Mouse (Mus musculus): ENCODE measurements at regions not wholly inside any gene's neighbourhood (a gene's known extent, or its start where the extent isn't known, plus 50 kb on each side); places are given as distances from the start of the nearest gene placed in this dataset.
A peak's percentile ranks its signal among the peaks of the same experiment; 100 is the strongest.

DNA sequence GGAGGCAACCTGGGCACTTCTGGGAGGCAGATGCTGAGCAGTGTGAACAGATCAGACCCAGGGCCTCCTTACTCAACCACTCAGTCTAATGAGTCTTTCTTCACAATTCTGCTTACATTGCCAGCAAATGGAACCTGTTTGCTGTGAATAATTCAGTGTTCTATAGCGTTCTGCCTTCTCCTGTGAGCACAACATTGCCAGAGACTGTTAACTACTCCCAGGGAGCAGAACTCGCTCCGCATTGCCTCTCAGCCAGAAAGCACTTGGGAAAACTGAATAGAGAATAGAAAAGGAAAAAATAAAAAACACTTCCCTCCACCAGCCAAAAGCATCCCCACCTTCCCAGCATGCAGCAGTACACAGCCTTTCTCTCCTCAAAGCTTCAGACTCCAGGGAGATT lies 51.5 kb downstream of the Aym1 start:
- Histone ChIP-seq H3K27me3 (ENCODE audit: control insufficient read depth, insufficient read depth, low read depth, low read length) (no peaks in the 10 kb centered on the region), H3K36me3 (ENCODE audit: control insufficient read depth, insufficient read depth, low read length) (no peaks in the 10 kb centered on the region), H3K4me2 (ENCODE audit: low read depth, low read length) (no peak overlapping the region), H3K4me1 (replicated peaks; ENCODE audit: control insufficient read depth, insufficient read depth, low read length) (no peaks in the 10 kb centered on the region), H3K9me3 (ENCODE audit: control insufficient read depth, low read length) (no peaks in the 10 kb centered on the region), H3K27ac (ENCODE audit: low read length) (no peak overlapping the region), H3K4me3 (ENCODE audit: low read length) (no peak overlapping the region), H3K9ac (ENCODE audit: low read length) (no peak overlapping the region)
- no peak for ATAC-seq (ENCODE audit: low read depth)
- 83% methylated on average over 3 of the region's 3 CpGs for WGBS

DNA sequence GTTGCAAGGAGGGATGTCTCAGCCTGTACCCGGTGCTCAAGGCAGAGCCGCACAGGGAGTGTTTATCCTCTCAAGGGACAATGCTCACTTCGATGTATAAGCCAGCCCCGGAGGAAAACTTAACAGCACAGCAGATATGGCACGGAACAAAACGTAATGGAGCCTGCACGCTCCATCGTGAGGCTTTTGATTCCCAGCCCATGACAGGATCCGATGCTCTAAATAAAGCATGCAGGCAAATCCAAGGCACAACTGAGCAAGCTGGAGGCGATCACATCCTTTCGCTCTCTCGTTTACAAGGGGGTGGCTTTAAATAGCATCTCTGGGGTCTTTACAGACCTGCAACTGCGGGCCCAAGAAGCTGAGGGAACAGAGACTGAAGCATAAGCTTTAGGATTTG lies 53.9 kb downstream of the Aym1 start:
- H3K27me3 ChIP-seq (ENCODE audit: control insufficient read depth, insufficient read depth, low read depth, low read length): no peaks in the 10 kb centered on the region
- no peak overlapping the region for H3K4me2 ChIP-seq (ENCODE audit: low read depth, low read length)
- 68% methylated on average over 13 of the region's 13 CpGs for WGBS
- H3K4me3 ChIP-seq (ENCODE audit: low read length): no peak overlapping the region
- no peak overlapping the region for H3K9ac ChIP-seq (ENCODE audit: low read length)
- H3K27ac ChIP-seq (ENCODE audit: low read length): no peak overlapping the region
- no peak for ATAC-seq (ENCODE audit: low read depth)
- H3K4me1 ChIP-seq (replicated peaks; ENCODE audit: control insufficient read depth, insufficient read depth, low read length): no peaks in the 10 kb centered on the region
- no peaks in the 10 kb centered on the region for H3K9me3 ChIP-seq (ENCODE audit: control insufficient read depth, low read length)
- no peaks in the 10 kb centered on the region for H3K36me3 ChIP-seq (ENCODE audit: control insufficient read depth, insufficient read depth, low read length)

DNA sequence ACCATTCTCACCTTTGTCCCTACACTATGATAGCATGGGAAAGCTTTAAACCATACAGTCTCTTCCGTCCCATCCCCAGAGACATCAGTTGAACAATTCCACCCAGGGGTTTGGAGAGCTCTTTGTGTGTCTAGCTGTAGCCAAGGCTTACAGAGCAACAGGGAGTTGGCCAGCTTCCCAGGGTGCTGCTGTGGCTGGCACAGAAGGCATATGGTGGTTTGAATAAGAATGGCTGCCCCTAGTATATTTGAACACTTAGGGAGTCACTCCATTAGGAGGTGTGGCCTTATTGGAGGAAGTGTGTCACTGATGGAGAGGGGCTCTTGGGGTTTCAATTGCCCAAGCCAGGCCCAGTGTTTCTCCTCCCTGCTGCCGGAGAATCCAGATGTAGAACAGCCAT lies 57.5 kb downstream of the Aym1 start:
- 70% methylated on average over 2 of the region's 2 CpGs for WGBS
- Histone ChIP-seq H3K4me1 (replicated peaks; ENCODE audit: control insufficient read depth, insufficient read depth, low read length) (no peaks in the 10 kb centered on the region), H3K27me3 (ENCODE audit: control insufficient read depth, insufficient read depth, low read depth, low read length) (no peaks in the 10 kb centered on the region)

DNA sequence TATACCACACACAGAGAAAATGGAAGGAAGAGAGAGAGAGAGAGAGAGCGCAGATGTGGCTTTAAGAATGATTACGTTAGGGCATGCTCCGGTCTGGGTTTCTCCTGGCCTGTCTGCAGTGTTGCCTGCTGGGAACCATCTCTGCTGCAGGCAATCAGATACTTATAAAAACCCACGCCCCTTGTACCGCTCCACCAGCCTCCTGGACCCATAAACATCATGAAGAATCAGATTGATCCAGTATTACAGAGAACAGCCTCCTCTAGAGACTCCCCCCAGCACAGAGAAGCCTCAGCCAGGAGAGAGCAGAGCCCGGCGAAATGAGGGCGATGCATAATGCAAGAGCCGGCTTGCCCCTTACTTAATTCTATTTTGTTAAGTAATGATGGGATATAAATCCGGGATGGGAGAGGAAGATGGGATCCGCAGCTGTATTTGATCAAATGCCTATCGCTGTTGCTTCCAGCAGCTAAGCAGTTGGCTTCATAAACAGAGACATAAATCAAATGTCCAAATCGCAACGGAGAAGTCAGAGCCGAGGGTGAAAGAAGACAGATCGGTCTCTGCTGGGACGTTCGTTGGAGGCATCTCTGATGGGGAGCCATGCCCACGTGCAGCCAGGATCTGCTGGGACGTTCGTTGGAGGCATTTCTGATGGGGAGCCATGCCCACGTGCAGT lies 61.4 kb downstream of the Aym1 start:
- Histone ChIP-seq H3K4me3 (ENCODE audit: low read length) (no peak overlapping the region), H3K36me3 (ENCODE audit: control insufficient read depth, insufficient read depth, low read length) (no peaks in the 10 kb centered on the region), H3K4me2 (ENCODE audit: low read depth, low read length) (no peak overlapping the region), H3K27me3 (ENCODE audit: control insufficient read depth, insufficient read depth, low read depth, low read length) (no peaks in the 10 kb centered on the region), H3K4me1 (replicated peaks; ENCODE audit: control insufficient read depth, insufficient read depth, low read length) (no peaks in the 10 kb centered on the region), H3K27ac (ENCODE audit: low read length) (no peak overlapping the region), H3K9me3 (ENCODE audit: control insufficient read depth, low read length) (no peaks in the 10 kb centered on the region), H3K9ac (ENCODE audit: low read length) (no peak overlapping the region)
- ATAC-seq (ENCODE audit: low read depth): no peak
- 54% methylated on average over 22 of the region's 22 CpGs for WGBS

More for the DNA sequence above, 57.5 kb downstream of the Aym1 start:
- H3K9ac ChIP-seq (ENCODE audit: low read length): no peak overlapping the region
- no peak overlapping the region for H3K27ac ChIP-seq (ENCODE audit: low read length)
- no peaks in the 10 kb centered on the region for H3K36me3 ChIP-seq (ENCODE audit: control insufficient read depth, insufficient read depth, low read length)
- no peaks in the 10 kb centered on the region for H3K9me3 ChIP-seq (ENCODE audit: control insufficient read depth, low read length)
- H3K4me2 ChIP-seq (ENCODE audit: low read depth, low read length): no peak overlapping the region
- H3K4me3 ChIP-seq (ENCODE audit: low read length): no peak overlapping the region
- no peak for ATAC-seq (ENCODE audit: low read depth)

DNA sequence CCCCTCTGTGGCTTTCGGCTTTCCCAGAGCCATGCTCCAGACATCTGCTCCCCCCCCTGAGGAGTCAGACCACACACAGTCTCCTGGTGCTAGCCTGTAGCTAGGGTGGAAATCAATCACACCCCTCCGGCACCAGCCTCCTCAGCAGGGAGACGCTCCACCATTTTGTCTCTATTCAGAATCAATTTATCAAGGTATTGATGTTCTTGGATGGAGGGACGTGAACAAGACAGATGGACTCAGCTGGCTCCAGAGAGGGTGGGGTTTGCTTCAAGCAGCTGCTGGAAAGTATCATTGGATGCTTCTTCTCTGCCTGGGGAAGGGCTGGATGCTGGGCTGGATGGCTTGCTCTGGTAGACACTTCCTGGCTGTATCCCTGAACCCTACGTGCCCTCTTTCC lies 63.5 kb downstream of the Aym1 start:
- 19% methylated on average over 5 of the region's 5 CpGs for WGBS
- Histone ChIP-seq H3K4me3 (ENCODE audit: low read length) (no peak overlapping the region), H3K4me1 (replicated peaks; ENCODE audit: control insufficient read depth, insufficient read depth, low read length) (no peaks in the 10 kb centered on the region), H3K27ac (ENCODE audit: low read length) (no peak overlapping the region), H3K9me3 (ENCODE audit: control insufficient read depth, low read length) (no peaks in the 10 kb centered on the region), H3K9ac (ENCODE audit: low read length) (no peak overlapping the region), H3K36me3 (ENCODE audit: control insufficient read depth, insufficient read depth, low read length) (no peaks in the 10 kb centered on the region), H3K4me2 (ENCODE audit: low read depth, low read length) (no peak overlapping the region), H3K27me3 (ENCODE audit: control insufficient read depth, insufficient read depth, low read depth, low read length) (no peaks in the 10 kb centered on the region)
- ATAC-seq (ENCODE audit: low read depth): peak; percentile 56

DNA sequence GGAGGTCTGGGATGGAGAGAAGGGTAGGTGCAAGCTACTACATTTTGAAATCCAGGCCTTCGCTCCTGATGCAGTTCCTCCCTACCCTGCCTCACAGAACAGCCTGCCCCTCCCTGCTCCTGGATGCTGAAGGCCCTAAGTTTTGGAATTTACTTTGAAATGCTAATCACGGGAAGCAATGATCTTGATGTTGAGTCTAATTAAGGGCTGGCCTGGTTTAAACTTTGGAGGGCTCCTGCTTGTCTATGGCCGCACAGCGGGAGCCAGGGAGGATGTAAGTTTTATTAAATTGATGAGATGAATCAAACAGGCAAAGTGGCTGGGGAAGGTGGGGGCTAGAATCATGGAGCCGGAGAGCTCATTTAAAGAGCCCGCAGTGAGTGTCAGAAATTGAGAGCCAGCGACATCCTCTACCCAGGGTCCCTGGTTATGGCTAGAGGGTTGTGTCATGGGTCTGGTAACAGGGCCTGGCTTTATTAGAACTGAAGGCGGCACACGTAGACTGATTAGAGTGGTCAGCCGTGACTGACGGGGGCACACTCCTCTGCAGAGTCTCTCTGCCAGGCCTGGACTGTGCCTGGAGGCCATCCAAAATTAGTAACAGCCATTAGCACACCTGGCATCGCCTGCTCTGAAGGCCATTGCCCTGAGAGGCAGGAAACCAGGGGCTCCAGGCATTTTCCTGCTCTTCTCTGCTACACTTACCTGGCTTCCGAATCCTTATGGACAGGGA lies 65.1 kb downstream of the Aym1 start:
- Histone ChIP-seq H3K36me3 (ENCODE audit: control insufficient read depth, insufficient read depth, low read length) (no peaks in the 10 kb centered on the region), H3K27me3 (ENCODE audit: control insufficient read depth, insufficient read depth, low read depth, low read length) (no peaks in the 10 kb centered on the region), H3K27ac (ENCODE audit: low read length) (no peak overlapping the region), H3K4me3 (ENCODE audit: low read length) (no peak overlapping the region), H3K9me3 (ENCODE audit: control insufficient read depth, low read length) (no peaks in the 10 kb centered on the region), H3K9ac (ENCODE audit: low read length) (no peak overlapping the region), H3K4me1 (replicated peaks; ENCODE audit: control insufficient read depth, insufficient read depth, low read length) (no peaks in the 10 kb centered on the region), H3K4me2 (ENCODE audit: low read depth, low read length) (no peak overlapping the region)
- ATAC-seq (ENCODE audit: low read depth): no peak
- 76% methylated on average over 13 of the region's 13 CpGs for WGBS

DNA sequence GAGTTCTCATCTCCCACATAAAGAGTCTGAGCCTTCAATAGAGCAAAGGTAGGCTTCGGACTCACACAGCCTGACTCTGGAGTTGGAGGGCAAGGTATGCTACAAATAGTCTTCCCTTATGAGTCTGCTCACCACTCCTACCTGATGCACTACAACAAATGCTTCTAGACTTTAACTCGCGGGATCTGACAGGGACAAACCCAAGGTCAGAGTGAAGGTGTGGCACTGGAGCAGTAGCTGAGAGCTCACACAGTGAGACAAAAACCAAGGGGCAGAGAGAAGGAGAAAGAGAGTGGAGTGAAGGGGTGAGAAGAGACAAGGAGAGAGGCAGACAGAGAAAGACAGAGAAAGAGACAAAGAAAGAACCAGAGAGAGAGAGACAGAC lies 65.6 kb downstream of the Aym1 start:
- Histone ChIP-seq H3K9me3 (ENCODE audit: control insufficient read depth, low read length) (no peaks in the 10 kb centered on the region), H3K27me3 (ENCODE audit: control insufficient read depth, insufficient read depth, low read depth, low read length) (no peaks in the 10 kb centered on the region), H3K4me1 (replicated peaks; ENCODE audit: control insufficient read depth, insufficient read depth, low read length) (no peaks in the 10 kb centered on the region), H3K9ac (ENCODE audit: low read length) (no peak overlapping the region), H3K36me3 (ENCODE audit: control insufficient read depth, insufficient read depth, low read length) (no peaks in the 10 kb centered on the region), H3K4me2 (ENCODE audit: low read depth, low read length) (no peak overlapping the region), H3K4me3 (ENCODE audit: low read length) (no peak overlapping the region), H3K27ac (ENCODE audit: low read length) (no peak overlapping the region)
- ATAC-seq (ENCODE audit: low read depth): no peak
- 86% methylated on average over 3 of the region's 3 CpGs for WGBS

DNA sequence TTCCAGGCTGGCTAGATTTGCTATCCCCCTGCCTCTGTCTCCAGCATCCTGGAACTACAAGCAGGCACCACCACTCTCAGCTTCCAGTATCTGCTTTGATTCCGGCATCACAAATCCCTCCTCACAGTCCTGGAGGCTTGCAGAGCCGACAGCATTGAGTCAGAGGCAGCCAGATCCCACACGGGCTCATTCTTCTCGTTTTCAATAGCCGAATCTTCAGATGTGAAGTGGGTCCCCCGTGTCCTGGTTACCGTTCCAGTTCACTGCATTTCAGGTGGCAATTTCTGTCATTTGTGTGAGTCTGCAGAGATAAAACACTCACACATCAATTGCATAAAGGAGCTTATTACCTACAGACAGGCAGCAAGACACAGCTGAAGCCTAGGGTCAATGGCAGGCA lies 62.4 kb upstream of the Wscd2 start:
- H3K4me1 ChIP-seq (replicated peaks; ENCODE audit: control insufficient read depth, insufficient read depth, low read length): no peaks in the 10 kb centered on the region
- no peak overlapping the region for H3K4me3 ChIP-seq (ENCODE audit: low read length)
- ATAC-seq (ENCODE audit: low read depth): no peak
- WGBS: 62% methylated on average over 7 of the region's 7 CpGs
- H3K27ac ChIP-seq (ENCODE audit: low read length): no peak overlapping the region
- H3K27me3 ChIP-seq (ENCODE audit: control insufficient read depth, insufficient read depth, low read depth, low read length): no peaks in the 10 kb centered on the region; the same call in 1 of the 2 replicates
- no peak overlapping the region for H3K9ac ChIP-seq (ENCODE audit: low read length)
- no peaks in the 10 kb centered on the region for H3K9me3 ChIP-seq (ENCODE audit: control insufficient read depth, low read length)
- H3K4me2 ChIP-seq (ENCODE audit: low read depth, low read length): no peak overlapping the region
- H3K36me3 ChIP-seq (ENCODE audit: control insufficient read depth, insufficient read depth, low read length): no peaks in the 10 kb centered on the region

DNA sequence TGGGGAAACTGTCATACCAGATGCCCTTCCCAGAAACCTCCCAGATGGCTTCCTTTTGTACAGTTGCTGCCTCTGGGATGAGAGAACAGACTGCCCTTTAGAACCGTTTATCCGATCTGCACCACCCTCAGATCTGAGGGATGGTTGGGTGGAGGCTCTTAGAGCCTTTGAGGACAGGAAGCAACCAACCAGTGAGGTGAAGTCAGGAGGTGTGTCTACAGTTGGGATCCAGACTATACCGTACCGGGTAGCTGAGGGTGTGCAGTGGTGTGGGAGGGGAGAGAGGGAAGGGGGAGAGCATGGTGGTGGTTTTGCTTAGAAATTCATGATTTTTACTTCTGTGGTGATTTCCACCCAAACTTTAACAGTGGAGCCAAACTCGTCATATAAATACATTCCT lies 58.8 kb upstream of the Wscd2 start:
- Histone ChIP-seq H3K9ac (ENCODE audit: low read length) (no peak overlapping the region), H3K4me2 (ENCODE audit: low read depth, low read length) (no peak overlapping the region), H3K4me3 (ENCODE audit: low read length) (no peak overlapping the region), H3K27ac (ENCODE audit: low read length) (no peak overlapping the region), H3K36me3 (ENCODE audit: control insufficient read depth, insufficient read depth, low read length) (no peaks in the 10 kb centered on the region), H3K27me3 (ENCODE audit: control insufficient read depth, insufficient read depth, low read depth, low read length) (no peaks in the 10 kb centered on the region; the same call in 1 of the 2 replicates), H3K9me3 (ENCODE audit: control insufficient read depth, low read length) (no peaks in the 10 kb centered on the region), H3K4me1 (replicated peaks; ENCODE audit: control insufficient read depth, insufficient read depth, low read length) (no peaks in the 10 kb centered on the region)
- ATAC-seq (ENCODE audit: low read depth): no peak
- WGBS: 50% methylated on average over 5 of the region's 5 CpGs

All from lung, embryonic 16.5 days (tissue).